Mouse (Mus musculus): ENCODE measurements around the gene Tcf7l1. TPM values are rescaled to one million over a fixed set of nuclear protein-coding genes. Genes with fewer than 3 reads are reported as not detected.
A peak's percentile ranks its signal among the peaks of the same experiment; 100 is the strongest.

The Tcf7l1 gene
- polyA plus RNA-seq, 2 experiments = 3.1 TPM

DNA sequence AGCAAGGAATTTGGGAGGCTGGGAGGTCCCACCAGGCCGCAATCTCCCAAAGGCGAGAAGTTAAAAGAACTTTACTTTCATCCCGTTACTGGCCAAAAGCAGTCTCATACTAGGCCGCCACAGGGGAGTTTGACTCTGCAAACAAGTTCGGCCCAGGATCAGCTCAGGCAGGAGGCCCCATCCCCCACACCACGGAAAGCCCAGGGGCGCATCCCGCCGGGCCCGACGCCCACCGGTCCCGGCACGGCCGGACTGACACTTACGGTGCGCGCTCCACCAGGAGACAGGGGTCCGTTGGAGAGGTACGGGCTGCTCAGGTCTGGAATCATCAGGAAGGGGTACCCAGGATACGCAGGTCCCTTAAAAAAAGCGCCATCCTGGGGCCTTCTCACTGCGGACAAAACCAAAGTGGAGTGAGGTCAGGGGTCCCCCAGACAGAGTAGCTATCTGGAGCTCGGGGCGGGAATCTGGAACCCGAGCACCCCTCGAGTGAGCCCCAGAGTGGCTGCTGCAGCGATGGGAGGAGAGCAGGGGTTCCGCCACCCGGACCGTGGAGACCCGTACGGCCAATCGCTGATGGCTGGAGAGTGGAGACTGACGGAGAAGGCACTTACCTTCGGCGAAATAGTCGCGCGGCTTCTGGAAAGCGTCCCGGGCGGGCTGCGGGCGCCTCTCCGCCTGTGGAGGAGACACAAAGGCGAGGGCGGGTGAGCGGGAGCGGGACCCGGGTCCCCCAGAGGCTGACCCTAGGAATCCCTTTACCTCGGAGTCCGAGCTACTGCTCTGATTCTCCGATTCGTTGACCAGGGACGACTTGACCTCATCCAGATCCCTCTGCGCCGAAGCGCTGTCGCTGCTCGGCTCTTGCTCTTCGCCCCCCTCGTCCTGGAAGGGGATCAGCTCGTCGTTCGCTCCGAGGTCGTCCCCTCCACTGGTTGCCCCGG, 834 bp downstream of the Tcf7l1 start:
- peaks cover 39% of the 10 kb centered on the region for H3K27me3 ChIP-seq (ENCODE audit: control insufficient read depth, insufficient read depth, low read length)
- DNase-seq (ENCODE audit: low read depth in 3 of 3, low spot score in 3 of 3) (no peak), ATAC-seq (ENCODE audit: insufficient read depth) (peak; percentile 17; the same call in 1 of the 2 replicates)
- no peak overlapping the region; the same call in 1 of the 2 replicates for H3K9ac ChIP-seq (replicated peaks)
- H3K4me1 ChIP-seq (replicated peaks; ENCODE audit: control insufficient read depth in 2 of 2, insufficient read depth in 2 of 2, low read length in 1 of 2) = no peaks in the 10 kb centered on the region
- TF ChIP-seq EP300 (IDR thresholded peaks at IDR 0.05; ENCODE audit: low read depth) (no peak), CTCF (IDR thresholded peaks at IDR 0.05; ENCODE audit: low read depth) (no peak)
- peak overlapping the region; percentile 54 to 56 for H3K4me3 ChIP-seq (ENCODE audit: insufficient read depth in 1 of 2, low read depth in 2 of 2, low read length in 2 of 2)
- WGBS (ENCODE audit: insufficient replicate concordance) = 2% methylated on average over 68 of the region's 69 CpGs
- no peaks in the 10 kb centered on the region for H3K9me3 ChIP-seq (ENCODE audit: control insufficient read depth, low read length)
- H3K4me2 ChIP-seq (ENCODE audit: low read depth) = peak overlapping the region; percentile 61
- no peak overlapping the region for H3K27ac ChIP-seq
- no peaks in the 10 kb centered on the region for H3K36me3 ChIP-seq (replicated peaks; ENCODE audit: control insufficient read depth, insufficient read depth, low read depth)

DNA sequence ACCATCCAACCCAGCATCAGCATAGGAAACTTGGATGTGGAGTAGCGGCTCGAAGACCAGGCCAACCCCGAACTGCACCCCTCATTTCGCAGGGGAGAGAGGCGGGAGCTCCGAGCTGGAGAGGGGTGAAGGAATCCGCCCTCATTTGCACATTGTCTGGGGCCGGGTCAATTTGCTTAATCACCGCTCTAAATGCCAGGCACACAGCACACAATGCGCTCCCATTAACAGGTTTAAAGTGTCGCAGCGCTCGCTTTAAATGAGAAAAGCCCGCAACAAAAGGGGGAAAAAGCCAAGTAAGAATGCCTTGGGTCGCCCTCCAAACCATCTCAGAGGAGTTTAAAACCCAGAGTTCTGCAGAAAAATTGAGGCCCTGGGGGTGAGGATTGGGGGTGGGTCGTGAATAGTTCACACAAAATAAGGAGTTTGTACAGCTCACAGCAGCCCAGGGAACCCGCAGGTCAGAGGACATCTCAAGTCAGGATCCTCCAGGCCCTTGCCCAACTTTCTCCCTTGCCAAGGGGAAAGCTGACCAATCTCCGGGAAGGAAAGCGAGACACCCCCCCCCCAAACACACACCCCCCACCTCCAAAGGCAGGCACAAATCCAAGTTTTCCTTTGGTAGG, 1.6 kb downstream of the Tcf7l1 start:
- TF ChIP-seq CTCF (IDR thresholded peaks at IDR 0.05; ENCODE audit: low read depth) = no peak
- TF ChIP-seq EP300 (IDR thresholded peaks at IDR 0.05; ENCODE audit: low read depth) = no peak
- no peak overlapping the region for H3K27ac ChIP-seq
- H3K36me3 ChIP-seq (replicated peaks; ENCODE audit: control insufficient read depth, insufficient read depth, low read depth) = no peaks in the 10 kb centered on the region
- no peaks in the 10 kb centered on the region for H3K4me1 ChIP-seq (replicated peaks; ENCODE audit: control insufficient read depth in 2 of 2, insufficient read depth in 2 of 2, low read length in 1 of 2)
- H3K4me3 ChIP-seq (ENCODE audit: insufficient read depth in 1 of 2, low read depth in 2 of 2, low read length in 2 of 2) = peak overlapping the region; percentile 54 to 56
- 31% methylated on average over 19 of the region's 19 CpGs for WGBS (ENCODE audit: insufficient replicate concordance)
- H3K4me2 ChIP-seq (ENCODE audit: low read depth) = peak overlapping the region; percentile 61
- H3K9ac ChIP-seq (replicated peaks) = no peak overlapping the region
- no peaks in the 10 kb centered on the region for H3K9me3 ChIP-seq (ENCODE audit: control insufficient read depth, low read length)
- no peak for ATAC-seq (ENCODE audit: insufficient read depth)
- no peak for DNase-seq (ENCODE audit: low read depth in 3 of 3, low spot score in 3 of 3)
- peaks cover 39% of the 10 kb centered on the region for H3K27me3 ChIP-seq (ENCODE audit: control insufficient read depth, insufficient read depth, low read length)

GRCm38 (mm10) chr6:72783780-72784179, 5.3 kb downstream of the Tcf7l1 start:
- Histone ChIP-seq H3K9me3 (ENCODE audit: control insufficient read depth, low read length) (no peaks in the 10 kb centered on the region), H3K9ac (replicated peaks) (no peak overlapping the region), H3K4me3 (ENCODE audit: insufficient read depth in 1 of 2, low read depth in 2 of 2, low read length in 2 of 2) (no peak overlapping the region), H3K4me2 (ENCODE audit: low read depth) (no peak overlapping the region), H3K27ac (no peak overlapping the region), H3K27me3 (ENCODE audit: control insufficient read depth, insufficient read depth, low read length) (peaks cover 23% of the 10 kb centered on the region), H3K36me3 (replicated peaks; ENCODE audit: control insufficient read depth, insufficient read depth, low read depth) (no peaks in the 10 kb centered on the region), H3K4me1 (replicated peaks; ENCODE audit: control insufficient read depth in 2 of 2, insufficient read depth in 2 of 2, low read length in 1 of 2) (no peaks in the 10 kb centered on the region)
- WGBS (ENCODE audit: insufficient replicate concordance) = 63% methylated on average over 4 of the region's 4 CpGs
- TF ChIP-seq EP300 (IDR thresholded peaks at IDR 0.05; ENCODE audit: low read depth) (no peak), CTCF (IDR thresholded peaks at IDR 0.05; ENCODE audit: low read depth) (no peak)
- DNase-seq (ENCODE audit: low read depth in 3 of 3, low spot score in 3 of 3) (no peak), ATAC-seq (ENCODE audit: insufficient read depth) (no peak)

DNA sequence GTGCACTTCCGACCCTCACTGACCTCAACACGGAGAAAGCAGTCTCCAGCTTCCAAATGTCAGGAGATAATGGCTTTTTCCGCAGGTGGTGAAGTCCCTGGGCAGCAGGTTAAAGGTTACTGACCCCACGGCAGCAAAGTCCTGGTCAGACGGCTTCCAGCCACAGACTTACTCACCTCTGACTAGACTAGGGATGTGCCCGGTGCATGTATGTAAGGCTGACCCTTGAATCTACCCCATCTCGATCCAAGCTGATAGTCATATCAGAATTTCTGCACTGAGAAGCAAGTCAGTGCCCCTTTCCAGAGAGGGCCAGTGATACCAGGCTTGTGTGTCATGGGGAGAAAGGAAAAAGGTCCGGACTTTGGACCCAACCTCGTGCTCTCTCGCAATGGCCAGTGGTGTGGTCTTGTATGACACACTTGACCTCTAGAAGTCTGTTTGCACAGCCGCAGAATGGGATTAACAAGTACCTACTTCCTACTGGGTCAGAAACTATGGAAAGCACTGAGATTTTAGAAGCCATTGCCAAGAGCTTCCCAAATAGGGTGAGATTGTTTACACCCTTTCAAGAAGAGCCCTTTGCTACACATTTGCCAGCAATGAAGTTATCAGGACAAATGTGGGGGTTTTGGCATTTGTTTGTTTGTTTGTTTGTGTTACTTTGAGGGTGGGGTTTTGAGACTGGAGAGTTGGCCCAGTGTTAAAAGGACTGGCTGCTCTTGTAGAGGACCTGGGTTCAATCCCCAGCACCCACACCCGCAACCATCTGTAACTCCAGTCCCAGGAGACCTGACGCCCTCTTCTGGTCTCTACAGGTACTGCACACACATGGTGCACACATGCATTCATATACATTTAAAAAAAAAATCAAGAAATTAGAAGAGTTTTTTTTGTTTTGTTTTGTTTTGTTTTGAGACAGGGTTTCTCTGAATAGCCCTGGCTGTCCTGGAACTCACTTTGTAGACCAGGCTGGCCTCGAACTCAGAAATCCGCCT, 10.0 kb downstream of the Tcf7l1 start:
- Histone ChIP-seq H3K9ac (replicated peaks) (no peak overlapping the region), H3K9me3 (ENCODE audit: control insufficient read depth, low read length) (no peaks in the 10 kb centered on the region), H3K4me1 (replicated peaks; ENCODE audit: control insufficient read depth in 2 of 2, insufficient read depth in 2 of 2, low read length in 1 of 2) (peaks cover 0 to 4% of the 10 kb centered on the region in 2 experiments; a peak in 1 of 4 replicates), H3K4me3 (ENCODE audit: insufficient read depth in 1 of 2, low read depth in 2 of 2, low read length in 2 of 2) (no peak overlapping the region), H3K4me2 (ENCODE audit: low read depth) (no peak overlapping the region), H3K27me3 (ENCODE audit: control insufficient read depth, insufficient read depth, low read length) (no peaks in the 10 kb centered on the region), H3K36me3 (replicated peaks; ENCODE audit: control insufficient read depth, insufficient read depth, low read depth) (no peaks in the 10 kb centered on the region), H3K27ac (no peak overlapping the region)
- DNase-seq (ENCODE audit: low read depth in 3 of 3, low spot score in 3 of 3) = no peak
- TF ChIP-seq CTCF (IDR thresholded peaks at IDR 0.05; ENCODE audit: low read depth) = peak; percentile 40
- TF ChIP-seq EP300 (IDR thresholded peaks at IDR 0.05; ENCODE audit: low read depth) = no peak
- ATAC-seq (ENCODE audit: insufficient read depth) = peak; percentile 62
- 65% methylated on average over 15 of the region's 15 CpGs for WGBS (ENCODE audit: insufficient replicate concordance)
